Mouse (Mus musculus): ENCODE measurements at regions not wholly inside any gene's neighbourhood (a gene's known extent, or its start where the extent isn't known, plus 50 kb on each side); places are given as distances from the start of the nearest gene placed in this dataset.

GRCm38 (mm10) chr9:84295891-84296290 is 370.9 kb downstream of the Bckdhb start:
- no peak for DNase-seq (ENCODE audit: low read depth, low spot score)

DNA sequence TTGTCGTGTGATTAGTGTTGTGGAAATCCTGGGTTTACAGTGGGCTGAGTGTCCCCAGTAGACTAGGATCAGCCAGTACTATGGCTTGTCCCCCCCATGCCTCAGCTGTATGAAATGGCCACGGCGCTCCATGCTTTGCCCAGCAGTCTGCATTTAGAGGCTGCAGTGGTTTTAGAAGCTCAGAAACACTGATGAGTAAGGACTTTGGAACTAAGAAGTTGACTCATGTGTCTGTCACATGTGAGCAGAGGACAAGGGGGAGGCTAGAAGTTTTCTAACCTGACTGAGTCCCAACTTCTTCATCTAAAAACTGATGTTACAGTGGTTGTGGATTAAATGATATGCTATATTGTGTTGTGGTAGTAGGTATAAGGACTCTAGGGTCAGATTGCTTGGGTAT is 371.5 kb downstream of the Bckdhb start:
- no peak for DNase-seq (ENCODE audit: low read depth, low spot score)

DNA sequence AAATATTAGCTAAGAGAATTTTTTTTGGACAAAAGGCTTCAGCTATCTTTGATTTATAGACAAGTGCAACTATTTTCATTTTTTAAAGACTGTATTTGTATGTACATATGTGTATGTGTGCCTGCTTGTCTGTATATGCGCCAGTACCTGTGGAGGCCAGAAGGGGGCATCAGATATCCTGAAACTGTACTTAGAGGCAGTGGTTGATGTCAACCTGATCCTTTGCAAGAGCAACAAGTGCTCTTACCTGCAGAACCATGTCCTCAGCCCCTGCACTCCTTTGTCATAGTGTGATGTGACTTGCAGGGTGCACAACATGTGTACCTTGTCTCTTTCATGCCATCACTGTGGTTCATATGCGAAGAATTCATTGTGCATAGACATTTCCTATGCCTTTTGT is 379.5 kb downstream of the Bckdhb start:
- no peak for DNase-seq (ENCODE audit: low read depth, low spot score)

GRCm38 (mm10) chr9:84318811-84319210 is 393.9 kb downstream of the Bckdhb start:
- DNase-seq (ENCODE audit: low read depth, low spot score): no peak

- no peak for DNase-seq (ENCODE audit: low read depth, low spot score)
These were observed 394.4 kb downstream of the Bckdhb start for GRCm38 (mm10) chr9:84319338-84319737.

DNA sequence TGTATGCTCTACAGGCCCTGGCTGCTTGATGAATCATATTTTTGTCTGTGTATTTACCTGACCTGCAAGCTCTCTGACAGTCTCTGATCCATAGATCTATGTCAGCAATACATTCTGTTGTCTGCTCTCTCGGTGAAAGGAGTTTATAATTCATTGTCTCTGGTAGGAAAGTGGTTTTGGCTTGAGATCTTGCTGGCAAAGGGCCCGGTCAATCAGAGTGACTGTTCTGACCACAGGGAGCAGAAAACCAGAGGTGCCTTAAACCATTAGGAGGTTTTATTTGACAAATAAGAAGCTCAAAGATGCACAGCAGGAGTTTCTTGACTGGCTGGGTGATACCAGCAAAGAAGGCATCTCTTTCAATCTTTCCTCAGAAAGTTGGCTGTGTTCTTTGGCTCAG is 398.2 kb downstream of the Bckdhb start:
- DNase-seq (ENCODE audit: low read depth, low spot score): no peak

- DNase-seq (ENCODE audit: low read depth, low spot score): no peak
These were observed 406.2 kb downstream of the Bckdhb start for GRCm38 (mm10) chr9:84331083-84331602.

GRCm38 (mm10) chr9:84343435-84344095 is 418.6 kb downstream of the Bckdhb start:
- DNase-seq (ENCODE audit: low read depth, low spot score): peak; percentile 82

- DNase-seq (ENCODE audit: low read depth, low spot score): no peak
These were observed 425.3 kb downstream of the Bckdhb start for GRCm38 (mm10) chr9:84350223-84350622.

- DNase-seq (ENCODE audit: low read depth, low spot score): no peak
These were observed 429.5 kb downstream of the Bckdhb start for GRCm38 (mm10) chr9:84354409-84354808.

- no peak for DNase-seq (ENCODE audit: low read depth, low spot score)
These were observed 431.2 kb downstream of the Bckdhb start for GRCm38 (mm10) chr9:84356167-84356566.

- DNase-seq (ENCODE audit: low read depth, low spot score): no peak
These were observed 434.9 kb downstream of the Bckdhb start for GRCm38 (mm10) chr9:84359879-84360278.

DNA sequence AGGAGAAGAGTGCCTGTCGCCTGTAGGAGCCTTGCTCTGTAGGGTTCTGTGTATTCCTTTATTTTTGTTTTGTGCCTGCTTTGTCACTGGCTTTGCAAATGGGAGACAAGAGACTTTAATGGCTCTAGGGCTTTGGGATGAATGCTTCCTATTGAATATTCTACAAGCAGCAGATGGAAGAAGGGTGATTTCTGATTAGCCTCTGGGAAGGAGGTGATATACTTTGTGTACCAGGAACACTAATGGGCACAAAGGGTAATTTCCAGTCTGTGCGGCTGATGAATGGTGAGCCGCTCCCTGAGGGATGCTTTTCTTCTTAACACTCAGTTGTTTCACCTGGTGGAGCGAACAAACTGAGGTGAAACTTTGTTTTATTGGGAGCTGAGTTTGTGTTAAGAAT is 435.5 kb downstream of the Bckdhb start:
- no peak for DNase-seq (ENCODE audit: low read depth, low spot score)

DNA sequence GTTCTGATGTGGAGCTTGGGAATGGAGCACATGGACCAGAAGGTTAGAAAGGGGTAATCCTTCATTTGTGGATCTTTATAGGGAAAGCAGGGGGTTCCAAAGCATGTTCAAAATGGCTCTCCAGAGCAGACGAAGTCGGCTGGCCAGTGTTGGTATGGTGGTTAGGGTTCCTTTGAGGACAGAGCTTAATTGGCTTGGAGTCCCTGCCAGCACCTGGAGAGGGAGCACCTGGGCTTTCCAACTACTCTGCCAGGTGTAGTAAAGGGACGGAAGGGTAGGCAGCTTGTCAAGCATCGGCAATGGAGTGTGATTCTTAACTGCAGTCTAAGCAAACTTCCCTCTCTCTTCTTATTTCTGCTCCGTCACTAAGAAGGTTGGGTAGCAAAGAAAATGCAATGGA is 438.5 kb downstream of the Bckdhb start:
- DNase-seq (ENCODE audit: low read depth, low spot score): no peak

- DNase-seq (ENCODE audit: low read depth, low spot score): no peak
These were observed 444.3 kb downstream of the Bckdhb start for GRCm38 (mm10) chr9:84369200-84369599.

GRCm38 (mm10) chr9:84370260-84370659 is 445.3 kb downstream of the Bckdhb start:
- DNase-seq (ENCODE audit: low read depth, low spot score): no peak

GRCm38 (mm10) chr9:84375746-84376145 is 450.8 kb downstream of the Bckdhb start:
- no peak for DNase-seq (ENCODE audit: low read depth, low spot score)

DNA sequence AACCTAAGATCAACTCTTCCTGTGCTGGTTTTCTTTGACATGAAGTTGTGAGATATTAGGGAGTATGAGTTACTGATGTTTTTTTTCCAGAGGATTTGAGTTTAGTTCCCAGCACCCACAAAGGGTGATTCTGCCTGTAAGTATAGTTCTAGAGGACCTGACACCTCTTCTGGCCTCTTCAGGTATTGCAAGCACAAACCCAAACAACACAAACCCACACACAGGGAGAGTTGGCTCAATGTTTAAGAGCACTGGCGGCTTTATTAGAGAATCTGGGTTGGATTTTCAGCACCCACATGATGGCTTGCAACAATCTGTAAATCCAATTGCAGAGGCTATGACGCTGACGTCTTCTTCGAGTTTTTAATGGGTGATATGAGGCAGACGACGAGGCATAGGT is 451.7 kb downstream of the Bckdhb start:
- no peak for DNase-seq (ENCODE audit: low read depth, low spot score)

DNA sequence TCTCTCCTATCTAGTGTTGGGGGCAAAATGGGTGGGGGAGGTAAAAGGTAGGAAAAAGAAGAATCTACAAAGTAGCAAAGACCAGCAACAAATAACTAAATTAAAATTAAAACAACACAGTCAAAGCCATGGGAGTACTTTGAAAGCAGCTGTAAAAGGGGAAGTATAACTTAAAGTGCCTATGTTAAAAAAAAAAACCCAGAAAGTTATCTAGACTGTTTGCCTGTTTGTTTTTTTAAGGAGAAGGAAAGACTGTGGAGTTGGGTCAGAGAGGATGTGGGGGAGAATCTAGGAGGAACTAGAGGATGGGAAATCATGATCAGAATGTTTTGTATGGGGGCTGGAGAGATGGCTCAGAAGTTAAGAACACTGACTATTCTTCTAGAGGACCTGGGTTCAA is 457.0 kb downstream of the Bckdhb start:
- no peak for DNase-seq (ENCODE audit: low read depth, low spot score)

GRCm38 (mm10) chr9:84389831-84390230 is 464.9 kb downstream of the Bckdhb start:
- DNase-seq (ENCODE audit: low read depth, low spot score): no peak

- DNase-seq (ENCODE audit: low read depth, low spot score): no peak
These were observed 469.8 kb downstream of the Bckdhb start for GRCm38 (mm10) chr9:84394536-84395314.

DNA sequence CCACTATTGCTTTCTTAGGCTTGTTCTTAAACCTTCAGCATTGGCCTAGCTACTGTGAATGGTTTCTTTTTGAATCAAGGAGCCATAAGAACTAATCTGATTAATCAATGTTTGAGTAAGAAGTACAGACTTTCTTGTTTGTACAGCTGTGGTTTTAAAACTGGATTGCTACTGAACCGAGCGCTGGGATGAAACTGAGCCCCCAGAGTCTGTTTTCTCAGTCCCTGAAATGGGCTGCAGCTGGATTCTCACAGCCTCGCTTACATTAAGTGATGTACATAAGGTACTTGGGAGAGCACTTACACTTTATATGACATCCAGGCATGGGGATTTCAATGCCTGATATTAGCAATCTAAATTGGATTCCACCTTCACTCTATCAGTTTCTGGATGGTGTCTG is 474.5 kb downstream of the Bckdhb start:
- DNase-seq (ENCODE audit: low read depth, low spot score): no peak

Measured in embryo, embryonic 11.5 days (tissue).